Mouse (Mus musculus) limb, embryonic 11.5 days (tissue): ENCODE data around the gene Hoxb3. TPM values are rescaled to one million over a fixed set of nuclear protein-coding genes. Genes with fewer than 3 reads are reported as not detected.

Experiments used
- ATAC-seq: fragments of 200-750 bp; cut with Nextera tagmentation; 2 replicates; pipeline ENCODE4 v1.8.0; 2017; ENCODE audit warnings: low read depth; ENCODE audit not compliant: insufficient number of reproducible peaks, low FRiP score, low TSS enrichment
- DNase-seq: peaks from one replicate; pipeline ENCODE4 v3.0.0-alpha.2; 2015; ENCODE audit warnings: low spot score
- H3K27ac ChIP-seq: fragments of 300-500 bp; sonication (generic); replicated peaks from 2 replicates; pipeline ENCODE4 v1.5.1; 2014; ENCODE audit warnings: low read depth, mild to moderate bottlenecking, low read length
- H3K27me3 ChIP-seq: fragments of 300-500 bp; sonication (generic); 2 replicates; pipeline ENCODE4 v1.6.1; 2014; ENCODE audit warnings: mild to moderate bottlenecking, low read length, mixed read lengths; ENCODE audit not compliant: control insufficient read depth, insufficient read depth
- H3K36me3 ChIP-seq: fragments of 300-500 bp; sonication (generic); 2 replicates; pipeline ENCODE4 v1.6.1; 2014; ENCODE audit warnings: mild to moderate bottlenecking, low read length, moderate library complexity, mixed read lengths; ENCODE audit not compliant: control insufficient read depth, insufficient read depth
- H3K4me1 ChIP-seq: fragments of 300-500 bp; sonication (generic); 2 replicates; pipeline ENCODE4 v1.6.1; 2014; ENCODE audit warnings: low read length, mixed read lengths; ENCODE audit not compliant: control insufficient read depth, insufficient read depth
- H3K4me2 ChIP-seq: fragments of 300-500 bp; sonication (generic); 2 replicates; pipeline ENCODE4 v1.6.1; 2014; ENCODE audit warnings: low read depth, mild to moderate bottlenecking, moderate library complexity; ENCODE audit not compliant: severe bottlenecking
- H3K4me3 ChIP-seq: fragments of 300-500 bp; sonication (generic); 2 replicates; pipeline ENCODE4 v1.5.1; 2014; ENCODE audit warnings: low read depth, low read length
- H3K9ac ChIP-seq: fragments of 300-500 bp; sonication (generic); 2 replicates; pipeline ENCODE4 v1.6.1; 2014; ENCODE audit warnings: mild to moderate bottlenecking, low read length
- H3K9me3 ChIP-seq: fragments of 300-500 bp; sonication (generic); 2 replicates; pipeline ENCODE4 v1.6.1; 2016; ENCODE audit warnings: low read length; ENCODE audit not compliant: control insufficient read depth
- WGBS: fragments of 180-500 bp; shearing (Covaris S2); extraction: QIAGEN DNeasy Blood & Tissue Kit; methylation state at CpG from one replicate; pipeline ENCODE4 v1.1.7; 2014; 5-methylcytosine and 5-hydroxymethylcytosine counted together
- polyA plus RNA-seq: library from polyadenylated mRNA; unstranded; fragments of >200 nt; fragmentation: Nextera tagmentation; extraction: Ambion mirVana; gene quantifications from 2 replicates; pipeline ENCODE4 v1.2.1, GENCODE M21; 2014

Hoxb3 gene
- polyA plus RNA-seq, 1 experiment from 2014 or later, result 0.68 TPM

- no peaks in the 10 kb centered on the region for H3K9me3 ChIP-seq
- no peak overlapping the region for H3K27ac ChIP-seq
- ATAC-seq (no peak), DNase-seq (no peak)
- WGBS, result 9% methylated on average over 6 of the region's 6 CpGs
- peaks cover 84% of the 10 kb centered on the region for H3K27me3 ChIP-seq
- H3K4me3 ChIP-seq, result no peak overlapping the region
- H3K4me1 ChIP-seq, result peaks cover 20% of the 10 kb centered on the region
- H3K36me3 ChIP-seq, result no peaks in the 10 kb centered on the region
- H3K9ac ChIP-seq, result no peak overlapping the region
- H3K4me2 ChIP-seq, result no peak overlapping the region
Observed at GRCm38 (mm10) chr11:96322738-96323137, 388 bp upstream of the Hoxb3 start.

- no peak for ATAC-seq
- Histone ChIP-seq H3K9me3 (no peaks in the 10 kb centered on the region), H3K27ac (no peak overlapping the region), H3K4me1 (peaks cover 16% of the 10 kb centered on the region), H3K9ac (no peak overlapping the region), H3K4me3 (no peak overlapping the region), H3K36me3 (no peaks in the 10 kb centered on the region), H3K27me3 (peaks cover 86% of the 10 kb centered on the region), H3K4me2 (no peak overlapping the region)
- WGBS, result 5% methylated on average over 5 of the region's 5 CpGs
- DNase-seq, result no peak
Observed at GRCm38 (mm10) chr11:96324125-96324524, 999 bp downstream of the Hoxb3 start.

GRCm38 (mm10) chr11:96324965-96325364 lies 1.8 kb downstream of the Hoxb3 start:
- Histone ChIP-seq H3K9me3 (no peaks in the 10 kb centered on the region), H3K36me3 (no peaks in the 10 kb centered on the region), H3K4me2 (no peak overlapping the region), H3K9ac (no peak overlapping the region), H3K4me1 (peaks cover 10% of the 10 kb centered on the region), H3K27me3 (peaks cover 90% of the 10 kb centered on the region), H3K27ac (no peak overlapping the region), H3K4me3 (no peak overlapping the region)
- DNase-seq (no peak), ATAC-seq (no peak)
- WGBS, result 15% methylated on average over 8 of the region's 8 CpGs

DNA sequence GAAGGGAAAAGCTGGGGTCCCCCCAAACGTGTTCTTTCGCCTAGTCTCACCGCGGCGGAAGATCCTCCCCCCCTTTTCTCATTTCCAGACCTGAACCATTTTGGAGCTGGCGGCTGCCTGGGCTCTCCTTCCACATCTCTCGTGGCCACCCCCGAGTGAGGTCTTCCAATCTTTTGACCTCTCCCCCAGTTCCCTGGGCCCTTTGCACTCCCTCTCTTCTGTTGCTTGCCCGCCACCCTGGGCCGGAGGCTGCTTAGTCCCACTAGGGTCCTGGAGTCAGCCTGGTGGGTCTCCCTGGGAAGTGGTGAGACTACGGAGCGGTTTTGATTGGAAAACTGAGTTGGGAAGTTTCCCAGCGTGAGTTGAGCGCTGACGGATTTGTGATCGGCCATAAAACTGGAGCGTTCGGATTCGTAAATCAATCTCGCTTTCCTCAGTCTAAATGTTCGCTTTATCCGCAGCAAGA lies 2.7 kb downstream of the Hoxb3 start:
- DNase-seq (peak; percentile 78), ATAC-seq (no peak)

GRCm38 (mm10) chr11:96326705-96327104 lies 3.6 kb downstream of the Hoxb3 start:
- 3% methylated on average over 12 of the region's 12 CpGs for WGBS
- H3K4me2 ChIP-seq, result no peak overlapping the region; the same call in 1 of the 2 replicates
- no peak overlapping the region for H3K4me3 ChIP-seq

More for the DNA sequence above, 2.7 kb downstream of the Hoxb3 start:
- H3K36me3 ChIP-seq, result no peaks in the 10 kb centered on the region
- H3K27me3 ChIP-seq, result peaks cover 90% of the 10 kb centered on the region
- H3K4me2 ChIP-seq, result peak overlapping the region; percentile 34; the same call in 1 of the 2 replicates
- H3K4me1 ChIP-seq, result peaks cover 7% of the 10 kb centered on the region
- H3K4me3 ChIP-seq, result no peak overlapping the region; the same call in 1 of the 2 replicates
- no peaks in the 10 kb centered on the region for H3K9me3 ChIP-seq
- H3K9ac ChIP-seq, result no peak overlapping the region
- 3% methylated on average over 22 of the region's 22 CpGs for WGBS
- H3K27ac ChIP-seq, result no peak overlapping the region

DNA sequence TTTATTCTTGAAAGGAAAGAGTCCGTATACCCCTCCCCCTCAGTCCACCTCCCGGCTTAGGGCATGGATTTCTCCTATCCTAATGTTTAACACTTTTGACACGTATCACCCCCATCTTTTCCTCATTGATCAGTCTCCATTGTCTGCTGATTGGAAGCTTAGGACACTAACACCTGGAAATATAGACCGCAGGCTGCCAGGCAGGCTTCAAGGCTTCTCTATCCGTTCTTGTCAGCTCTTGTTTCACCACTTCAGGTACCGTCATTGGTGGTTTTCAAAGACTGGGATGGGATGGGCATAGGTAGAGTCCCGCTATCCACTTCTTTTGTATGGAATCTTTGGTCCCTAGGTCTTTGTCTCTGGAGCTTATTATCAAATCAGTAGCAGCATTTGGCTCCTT lies 4.0 kb downstream of the Hoxb3 start:
- Histone ChIP-seq H3K4me3 (no peak overlapping the region), H3K27me3 (peaks cover 92% of the 10 kb centered on the region), H3K27ac (no peak overlapping the region), H3K4me1 (peaks cover 11% of the 10 kb centered on the region), H3K36me3 (no peaks in the 10 kb centered on the region), H3K9me3 (no peaks in the 10 kb centered on the region), H3K4me2 (no peak overlapping the region), H3K9ac (no peak overlapping the region)
- DNase-seq (no peak), ATAC-seq (no peak)
- 9% methylated on average over 7 of the region's 7 CpGs for WGBS

More at GRCm38 (mm10) chr11:96326705-96327104, 3.6 kb downstream of the Hoxb3 start:
- H3K27me3 ChIP-seq, result peaks cover 92% of the 10 kb centered on the region
- no peak overlapping the region for H3K9ac ChIP-seq
- H3K27ac ChIP-seq, result no peak overlapping the region
- peaks cover 7% of the 10 kb centered on the region for H3K4me1 ChIP-seq
- no peaks in the 10 kb centered on the region for H3K9me3 ChIP-seq
- ATAC-seq (no peak), DNase-seq (no peak)
- no peaks in the 10 kb centered on the region for H3K36me3 ChIP-seq

- Histone ChIP-seq H3K27me3 (peaks cover 93% of the 10 kb centered on the region), H3K4me1 (peaks cover 17% of the 10 kb centered on the region), H3K36me3 (no peaks in the 10 kb centered on the region), H3K4me2 (no peak overlapping the region), H3K27ac (no peak overlapping the region), H3K4me3 (no peak overlapping the region), H3K9me3 (no peaks in the 10 kb centered on the region), H3K9ac (no peak overlapping the region)
- ATAC-seq (no peak), DNase-seq (no peak)
- WGBS, result 15% methylated on average over 5 of the region's 5 CpGs
Observed at GRCm38 (mm10) chr11:96327750-96328149, 4.6 kb downstream of the Hoxb3 start.

GRCm38 (mm10) chr11:96328605-96329004 lies 5.5 kb downstream of the Hoxb3 start:
- no peak overlapping the region for H3K4me2 ChIP-seq
- DNase-seq, result no peak
- whole genome bisulfite sequencing, result 12% methylated on average over 8 of the region's 8 CpGs
- peaks cover 95% of the 10 kb centered on the region for H3K27me3 ChIP-seq
- H3K4me3 ChIP-seq, result no peak overlapping the region
- no peak for ATAC-seq
- no peaks in the 10 kb centered on the region for H3K36me3 ChIP-seq
- H3K4me1 ChIP-seq, result peaks cover 22% of the 10 kb centered on the region
- no peak overlapping the region for H3K27ac ChIP-seq
- H3K9me3 ChIP-seq, result no peaks in the 10 kb centered on the region
- no peak overlapping the region for H3K9ac ChIP-seq

GRCm38 (mm10) chr11:96332105-96332504 lies 9.0 kb downstream of the Hoxb3 start:
- H3K27ac ChIP-seq, result no peak overlapping the region
- H3K27me3 ChIP-seq, result peaks cover 97% of the 10 kb centered on the region
- H3K9me3 ChIP-seq, result no peaks in the 10 kb centered on the region
- no peak overlapping the region for H3K9ac ChIP-seq
- ATAC-seq (no peak), DNase-seq (no peak)
- no peaks in the 10 kb centered on the region for H3K36me3 ChIP-seq
- peak overlapping the region; percentile 37; the same call in 1 of the 2 replicates for H3K4me3 ChIP-seq
- peaks cover 15% of the 10 kb centered on the region for H3K4me1 ChIP-seq
- 1% methylated on average over 8 of the region's 8 CpGs for WGBS
- peak overlapping the region; percentile 3; the same call in 1 of the 2 replicates for H3K4me2 ChIP-seq
